Mouse (Mus musculus) embryonic facial prominence, embryonic 10.5 days (tissue): ENCODE results near the gene Nipal4. TPM values are rescaled to one million over a fixed set of nuclear protein-coding genes. Genes with fewer than 3 reads are reported as not detected.
A peak's percentile ranks its signal among the peaks of the same experiment; 100 is the strongest.

Source experiments
- DNase-seq: peaks from one replicate; pipeline ENCODE4 v3.0.0-alpha.2; 2017; ENCODE audit warnings: low spot score
- H3K27ac ChIP-seq: fragments of 300-500 bp; sonication (generic); replicated peaks from 2 replicates; pipeline ENCODE4 v1.5.1; 2016; ENCODE audit warnings: mild to moderate bottlenecking
- H3K27me3 ChIP-seq: fragments of 300-500 bp; sonication (generic); replicated peaks from 2 replicates; pipeline ENCODE4 v1.6.1; 2016; ENCODE audit warnings: low read depth, mild to moderate bottlenecking; ENCODE audit not compliant: poor library complexity, severe bottlenecking
- H3K36me3 ChIP-seq: fragments of 300-500 bp; sonication (generic); replicated peaks from 2 replicates; pipeline ENCODE4 v1.6.1; 2016; ENCODE audit warnings: mild to moderate bottlenecking, moderate library complexity
- H3K4me1 ChIP-seq: fragments of 300-500 bp; sonication (generic); 2 replicates; pipeline ENCODE4 v1.6.1; 2016
- H3K4me3 ChIP-seq: fragments of 300-500 bp; sonication (generic); 2 replicates; pipeline ENCODE4 v1.5.1; 2016; ENCODE audit warnings: mild to moderate bottlenecking, moderate library complexity
- H3K9me3 ChIP-seq: fragments of 300-500 bp; sonication (generic); 2 replicates; pipeline ENCODE4 v1.6.1; 2016; ENCODE audit warnings: mild to moderate bottlenecking
- WGBS: fragments of 180-500 bp; shearing (Covaris S2); methylation state at CpG from one replicate; pipeline ENCODE4 v1.1.7; 2016; 5-methylcytosine and 5-hydroxymethylcytosine counted together
- polyA plus RNA-seq: library from polyadenylated mRNA; unstranded; fragments of >200 nt; fragmentation: Nextera tagmentation; extraction: Ambion mirVana; gene quantifications from 2 replicates; pipeline ENCODE4 v1.2.1, GENCODE M21; 2016

The Nipal4 gene
- polyA plus RNA-seq, result 0.29 and 0.71 TPM in 2 replicates

- peak within 1 kb of the TSS; percentile 51 for H3K27ac ChIP-seq
- no peaks in the 10 kb centered on the region for H3K9me3 ChIP-seq
- peak within 1 kb of the TSS; percentile 67 for H3K4me3 ChIP-seq
- no peaks in the 10 kb centered on the region for H3K36me3 ChIP-seq
- peaks cover 42% of the 10 kb centered on the region for H3K27me3 ChIP-seq
- WGBS, result 2% methylated on average over 40 of the region's 40 CpGs
- DNase-seq, result peak; percentile 30
- peaks cover 18% of the 10 kb centered on the region for H3K4me1 ChIP-seq
These were observed at the start of gene Nipal4 for GRCm38 (mm10) chr11:46165866-46166585. Nipal4 (minus strand) TSS chr11:46166508.

- Histone ChIP-seq H3K27ac (peak overlapping the region; percentile 82), H3K9me3 (no peaks in the 10 kb centered on the region)
- WGBS, result 26% methylated on average over 3 of the region's 3 CpGs
These were observed 49.0 kb upstream of the Nipal4 start for GRCm38 (mm10) chr11:46215354-46215753.

DNA sequence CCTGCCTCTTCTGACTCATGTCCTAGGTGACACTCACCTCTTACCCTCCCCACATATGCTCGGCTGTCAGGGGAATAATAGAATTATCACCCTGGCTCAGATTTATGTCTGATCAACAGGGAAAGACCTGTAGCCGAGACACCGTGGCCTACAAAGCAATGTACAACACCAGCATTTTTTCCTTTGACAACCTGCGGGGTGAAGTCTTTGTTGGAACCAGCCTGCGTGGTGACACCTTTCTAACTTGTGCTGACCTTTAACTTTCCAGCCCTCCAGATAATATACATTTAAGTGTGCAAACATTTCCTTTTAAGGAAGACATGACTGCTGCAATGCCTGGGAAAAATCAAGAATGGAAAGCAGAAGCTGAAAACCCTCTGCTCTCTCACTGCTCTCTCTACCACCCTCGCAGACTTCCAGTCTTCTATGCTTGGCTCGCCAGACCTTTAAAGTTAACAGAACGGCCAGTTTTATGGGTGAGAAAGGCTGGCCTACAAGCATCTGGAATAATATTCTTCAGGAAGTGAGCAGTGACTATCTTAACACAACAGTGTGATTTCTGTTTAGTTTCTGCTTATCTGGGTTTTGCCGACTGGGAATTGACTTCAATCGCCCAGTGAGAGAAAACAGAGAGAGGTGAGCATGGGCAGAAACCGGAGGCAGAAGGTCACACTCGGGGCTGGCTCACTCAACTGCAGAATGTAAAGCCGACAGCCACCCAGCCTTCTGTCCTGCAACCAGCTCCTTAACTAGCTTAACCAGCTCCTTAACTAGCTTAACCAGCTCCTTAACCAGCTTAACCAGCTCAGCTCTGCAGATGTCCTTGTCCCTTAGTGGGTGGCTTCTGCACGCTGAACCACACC is 48.3 kb upstream of the Nipal4 start:
- DNase-seq, result no peak
- WGBS, result 65% methylated on average over 14 of the region's 14 CpGs

More at GRCm38 (mm10) chr11:46215354-46215753, 49.0 kb upstream of the Nipal4 start:
- H3K4me1 ChIP-seq, result peaks cover 62% of the 10 kb centered on the region
- H3K4me3 ChIP-seq, result no peak overlapping the region
- no peaks in the 10 kb centered on the region for H3K36me3 ChIP-seq
- H3K27me3 ChIP-seq, result no peaks in the 10 kb centered on the region
- DNase-seq, result peak; percentile 81

DNA sequence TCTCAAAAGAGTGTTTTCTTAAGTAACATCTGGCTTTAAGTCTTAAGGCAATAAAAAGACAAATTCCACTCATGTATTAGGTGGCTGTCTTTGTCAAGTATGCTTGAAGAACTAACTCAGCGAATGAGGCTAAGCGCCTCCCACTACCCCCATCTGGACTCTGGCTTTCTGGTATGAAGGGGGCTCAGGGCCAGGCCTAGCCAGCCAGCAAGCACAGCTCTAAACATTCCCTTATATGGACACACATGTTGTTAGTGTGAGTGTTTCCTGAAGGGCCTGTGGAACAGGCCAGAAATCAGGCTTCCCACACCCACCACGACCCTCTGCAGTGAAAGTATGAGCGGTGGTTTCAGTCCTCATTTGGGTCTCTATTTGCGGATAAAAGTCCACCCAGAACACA is 47.5 kb upstream of the Nipal4 start:
- Histone ChIP-seq H3K4me1 (peaks cover 58% of the 10 kb centered on the region), H3K27me3 (no peaks in the 10 kb centered on the region), H3K27ac (peak overlapping the region; percentile 82), H3K36me3 (no peaks in the 10 kb centered on the region), H3K4me3 (no peak overlapping the region), H3K9me3 (no peaks in the 10 kb centered on the region)
- WGBS, result 69% methylated on average over 5 of the region's 5 CpGs
- DNase-seq, result peak; percentile 67

More for the DNA sequence above, 48.3 kb upstream of the Nipal4 start:
- Histone ChIP-seq H3K27ac (peak overlapping the region; percentile 82), H3K27me3 (no peaks in the 10 kb centered on the region), H3K9me3 (no peaks in the 10 kb centered on the region), H3K4me1 (peaks cover 65% of the 10 kb centered on the region), H3K4me3 (no peak overlapping the region), H3K36me3 (no peaks in the 10 kb centered on the region)

DNA sequence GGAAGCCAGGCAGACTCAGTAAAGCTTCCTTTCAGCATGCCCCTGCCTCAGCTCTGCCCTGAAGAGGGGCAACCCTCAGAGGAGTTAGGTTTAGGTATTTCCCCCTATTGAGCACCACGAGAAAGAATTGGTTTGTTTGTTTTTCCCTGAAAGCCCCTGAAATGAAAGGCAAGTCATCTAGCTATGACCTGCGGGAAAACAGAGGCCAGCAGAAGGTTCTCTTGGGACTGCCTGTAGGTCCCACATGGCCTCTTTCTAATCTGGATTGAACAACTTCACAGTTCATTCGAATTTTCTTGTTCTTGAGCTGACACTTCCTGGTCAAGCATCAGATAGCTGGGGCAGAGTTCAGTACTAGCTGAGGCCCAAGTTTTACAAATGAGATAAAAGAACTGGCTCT is 45.5 kb upstream of the Nipal4 start:
- Histone ChIP-seq H3K9me3 (no peaks in the 10 kb centered on the region), H3K27me3 (no peaks in the 10 kb centered on the region), H3K4me1 (peaks cover 49% of the 10 kb centered on the region), H3K4me3 (no peak overlapping the region), H3K27ac (peak overlapping the region; percentile 63), H3K36me3 (0 out of 2 replicates have a peak, but pooled peaks cover 13% of the 10 kb centered on the region)
- no peak for DNase-seq
- WGBS, result 22% methylated on average over 3 of the region's 3 CpGs

DNA sequence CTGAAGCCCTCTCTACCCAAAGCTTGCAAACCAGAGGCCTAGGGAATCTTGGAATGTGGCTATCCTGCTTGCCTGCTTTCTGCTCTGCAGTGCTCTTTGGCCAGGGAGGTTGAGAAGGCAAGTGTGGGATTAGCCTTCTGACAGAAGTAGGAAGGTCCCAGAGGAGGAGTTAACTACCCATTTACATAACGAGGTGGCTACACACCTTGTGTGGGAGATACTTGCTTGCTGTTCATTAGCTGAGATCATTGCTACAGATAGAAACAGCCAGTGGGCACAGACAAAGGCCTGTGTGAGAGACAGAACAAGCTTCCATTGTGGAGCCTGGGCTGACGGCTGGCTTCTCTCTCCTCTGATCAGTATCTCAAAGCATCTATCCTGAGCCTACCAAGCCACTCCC is 43.6 kb upstream of the Nipal4 start:
- Histone ChIP-seq H3K27ac (no peak overlapping the region), H3K4me3 (no peak overlapping the region), H3K4me1 (peaks cover 57% of the 10 kb centered on the region), H3K27me3 (no peaks in the 10 kb centered on the region), H3K9me3 (no peaks in the 10 kb centered on the region), H3K36me3 (0 out of 2 replicates have a peak, but pooled peaks cover 17% of the 10 kb centered on the region)
- 34% methylated on average over 2 of the region's 2 CpGs for WGBS
- no peak for DNase-seq

GRCm38 (mm10) chr11:46205639-46206409 is 39.5 kb upstream of the Nipal4 start:
- Histone ChIP-seq H3K9me3 (no peaks in the 10 kb centered on the region), H3K4me1 (peaks cover 37% of the 10 kb centered on the region), H3K4me3 (no peak overlapping the region), H3K36me3 (peaks cover 17% of the 10 kb centered on the region; the same call in 1 of the 2 replicates), H3K27ac (peak overlapping the region; percentile 51; the same call in 1 of the 2 replicates), H3K27me3 (no peaks in the 10 kb centered on the region)
- no peak for DNase-seq
- WGBS, result 62% methylated on average over 17 of the region's 17 CpGs

- Histone ChIP-seq H3K9me3 (no peaks in the 10 kb centered on the region), H3K27ac (no peak overlapping the region), H3K4me1 (peaks cover 40% of the 10 kb centered on the region), H3K36me3 (peaks cover 23% of the 10 kb centered on the region; the same call in 1 of the 2 replicates), H3K27me3 (no peaks in the 10 kb centered on the region), H3K4me3 (no peak overlapping the region)
- no peak for DNase-seq
- WGBS, result 88% methylated on average over 9 of the region's 9 CpGs
These were observed 38.5 kb upstream of the Nipal4 start for GRCm38 (mm10) chr11:46204841-46205240.

GRCm38 (mm10) chr11:46202547-46202887 is 36.2 kb upstream of the Nipal4 start:
- DNase-seq, result no peak
- peaks cover 30% of the 10 kb centered on the region for H3K36me3 ChIP-seq
- peaks cover 41% of the 10 kb centered on the region for H3K4me1 ChIP-seq
- peak overlapping the region; percentile 66 for H3K27ac ChIP-seq
- no peak overlapping the region for H3K4me3 ChIP-seq
- no peaks in the 10 kb centered on the region for H3K27me3 ChIP-seq
- no peaks in the 10 kb centered on the region for H3K9me3 ChIP-seq
- WGBS, result 72% methylated on average over 10 of the region's 10 CpGs

DNA sequence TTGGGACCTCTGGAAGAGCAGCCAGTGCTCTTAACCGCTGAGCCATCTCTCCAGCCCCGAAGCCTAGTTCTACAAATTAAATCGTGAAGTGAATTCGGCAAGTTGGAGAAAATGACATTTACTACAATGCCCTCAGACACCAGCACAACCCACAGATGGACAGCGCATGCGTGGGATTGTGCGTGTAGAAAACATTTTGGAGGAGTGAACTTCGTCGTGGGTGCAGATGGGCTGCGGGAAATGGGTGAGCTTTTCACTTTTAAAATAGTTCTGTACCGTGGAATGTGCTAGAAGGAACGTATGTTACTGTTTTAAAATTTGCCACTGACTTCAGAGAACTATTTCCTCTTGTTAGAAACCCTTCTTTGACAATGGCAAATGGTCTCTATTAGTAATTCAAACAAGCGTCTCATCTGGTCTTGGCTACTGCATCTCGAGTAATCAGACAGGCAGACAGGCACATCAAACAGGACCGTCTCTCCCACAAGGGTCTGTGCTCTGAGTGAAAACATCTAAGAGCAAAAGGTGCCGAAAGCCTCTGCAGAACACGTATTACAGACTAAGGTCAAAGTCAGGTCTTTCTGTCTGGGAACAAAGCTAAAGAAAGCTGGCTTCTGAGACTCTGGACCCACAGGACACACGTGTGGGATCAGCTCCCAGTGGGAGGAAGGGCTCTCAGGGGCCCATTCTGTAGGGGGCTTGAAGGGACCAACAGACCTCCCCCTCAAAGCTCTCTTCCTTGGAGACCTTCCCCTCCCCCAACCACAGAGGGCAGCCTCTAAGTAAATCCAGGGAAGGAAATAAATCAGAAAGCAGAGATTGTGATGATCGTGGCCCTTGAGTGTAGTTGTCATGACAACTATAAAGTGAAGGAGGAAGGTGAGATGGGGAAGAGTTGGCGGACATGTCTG is 35.6 kb upstream of the Nipal4 start:
- no peaks in the 10 kb centered on the region for H3K27me3 ChIP-seq
- 57% methylated on average over 20 of the region's 20 CpGs for WGBS
- H3K4me3 ChIP-seq, result no peak overlapping the region
- peak; percentile 44 for DNase-seq
- H3K9me3 ChIP-seq, result no peaks in the 10 kb centered on the region
- peaks cover 25% of the 10 kb centered on the region for H3K36me3 ChIP-seq
- H3K27ac ChIP-seq, result peak overlapping the region; percentile 66
- peaks cover 41% of the 10 kb centered on the region for H3K4me1 ChIP-seq

- Histone ChIP-seq H3K27me3 (no peaks in the 10 kb centered on the region), H3K4me3 (no peak overlapping the region), H3K27ac (peak overlapping the region; percentile 27; the same call in 1 of the 2 replicates), H3K9me3 (no peaks in the 10 kb centered on the region), H3K36me3 (peaks cover 28% of the 10 kb centered on the region), H3K4me1 (peaks cover 32% of the 10 kb centered on the region)
- DNase-seq, result no peak
- WGBS, result 89% methylated on average over 11 of the region's 11 CpGs
These were observed 34.4 kb upstream of the Nipal4 start for GRCm38 (mm10) chr11:46200664-46201063.
